Mouse (Mus musculus): Measurements from ENCODE around the gene Rnf150.

GRCm38 (mm10) chr8:82844413-82844812 is 18.7 kb upstream of the Rnf150 start:
- TF ChIP-seq POLR2A (IDR thresholded peaks at IDR 0.05; ENCODE audit: insufficient read length, low read depth) = no peak
- TF ChIP-seq MYOG (IDR thresholded peaks at IDR 0.05; ENCODE audit: control insufficient read depth in 1 of 3, insufficient read depth in 1 of 3, insufficient read length in 2 of 3, low read depth in 2 of 3) = no peak
- TF ChIP-seq MAX (IDR thresholded peaks at IDR 0.05; ENCODE audit: low read depth) = no peak
- no peak for TF ChIP-seq TCF12 (IDR thresholded peaks at IDR 0.05; ENCODE audit: insufficient read depth, poor library complexity, severe bottlenecking)

Data from myocyte (in vitro differentiated cells).